Mouse (Mus musculus): ENCODE measurements around the gene Commd7. TPM values are rescaled to one million over a fixed set of nuclear protein-coding genes. Genes with fewer than 3 reads are reported as not detected.

Gene Commd7
- total RNA-seq, 1 experiment: 12.7 TPM

DNA sequence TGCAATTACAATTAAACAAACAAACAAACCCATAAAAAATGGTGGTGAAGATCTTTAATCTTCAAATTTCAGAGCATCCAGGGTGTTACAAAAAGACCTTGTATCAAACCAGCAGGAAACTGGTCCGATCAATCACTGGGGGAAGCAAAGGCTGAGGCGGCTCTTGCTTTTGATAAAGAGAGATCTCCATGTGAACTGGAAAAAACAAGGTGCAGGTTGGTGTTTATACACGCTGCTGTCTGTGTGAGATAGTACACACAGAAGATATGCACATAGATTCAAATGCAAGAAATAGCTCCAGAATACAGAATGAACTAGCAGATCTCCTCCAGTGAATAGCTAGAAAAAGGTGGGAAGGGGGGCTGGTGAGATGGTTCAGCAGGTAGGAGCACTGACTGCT, 15.7 kb downstream of the Commd7 start:
- H3K4me1 ChIP-seq (ENCODE audit: control insufficient read depth in 2 of 2, insufficient read depth in 2 of 2, low read length in 2 of 2, poor library complexity in 1 of 2): peaks cover under 1 to 20% of the 10 kb centered on the region in 2 experiments; a peak in 3 of 4 replicates
- no peaks in the 10 kb centered on the region for H3K9me3 ChIP-seq (ENCODE audit: control insufficient read depth, insufficient read depth, low read depth, low read length)
- H3K9ac ChIP-seq (ENCODE audit: insufficient read depth, low read depth, low read length, poor library complexity, severe bottlenecking): no peak overlapping the region
- no peak overlapping the region for H3K4me3 ChIP-seq (ENCODE audit: insufficient read depth in 1 of 2, low read depth in 1 of 2, low read length in 2 of 2, poor library complexity in 1 of 2, severe bottlenecking in 1 of 2)
- H3K36me3 ChIP-seq (ENCODE audit: control insufficient read depth, insufficient read depth, low read length, poor library complexity, severe bottlenecking): peaks cover 5% of the 10 kb centered on the region
- in situ Hi-C loops (cut with MboI; ENCODE audit: low sequenced_read_pairs in 2 of 2, unreplicated experiment in 2 of 2): no loop called here
- no peak for DNase-seq (ENCODE audit: low read depth, low spot score)
- TF ChIP-seq ZC3H11A (IDR thresholded peaks at IDR 0.05; ENCODE audit: borderline replicate concordance, low read depth, low read length) (no peak), ZNF384 (IDR thresholded peaks at IDR 0.05; ENCODE audit: low read depth, low read length) (no peak), MAFK (IDR thresholded peaks at IDR 0.05; ENCODE audit: insufficient read depth, low read depth, low read length) (no peak), HCFC1 (IDR thresholded peaks at IDR 0.05; ENCODE audit: borderline replicate concordance, insufficient read depth, low read length) (no peak), CHD2 (IDR thresholded peaks at IDR 0.05; ENCODE audit: low read depth, low read length) (no peak)
- H3K27ac ChIP-seq (ENCODE audit: insufficient read depth, low read depth, low read length, poor library complexity, severe bottlenecking): no peak overlapping the region

DNA sequence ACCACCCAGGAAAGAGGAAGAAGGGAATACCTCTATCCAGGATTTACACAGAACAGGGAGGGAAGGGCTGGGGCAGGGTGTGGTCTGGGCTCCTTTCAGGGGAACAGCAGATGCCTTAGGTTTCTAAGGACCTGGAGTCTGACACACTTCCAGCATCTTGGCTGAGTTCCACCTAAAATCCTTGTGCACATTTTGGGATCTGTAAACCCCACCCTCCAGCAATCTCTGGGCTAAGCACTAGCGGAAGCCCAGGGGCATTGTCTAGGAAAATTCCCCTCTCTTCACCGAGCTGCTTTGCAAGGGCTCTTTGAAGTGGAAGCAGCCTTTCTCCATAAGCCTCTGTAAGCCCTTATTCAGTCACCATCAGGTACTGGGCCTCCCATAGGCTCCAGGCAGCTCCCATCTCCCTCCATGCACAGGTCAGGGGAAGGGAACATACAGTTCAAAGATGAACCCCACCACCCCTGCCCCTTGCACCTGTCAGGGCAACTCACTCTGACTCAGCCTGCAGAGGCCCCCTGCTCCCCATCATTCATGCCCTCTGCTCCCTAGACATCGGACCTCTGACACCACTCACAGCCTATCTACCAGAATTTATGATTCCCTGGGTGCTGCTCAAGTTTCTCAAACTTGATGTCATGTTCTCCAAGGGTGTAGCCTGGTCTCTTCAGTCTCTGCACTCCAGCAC, 19.8 kb downstream of the Commd7 start:
- peak; percentile 74 for DNase-seq (ENCODE audit: low read depth, low spot score)
- no peak overlapping the region for H3K4me3 ChIP-seq (ENCODE audit: insufficient read depth in 1 of 2, low read depth in 1 of 2, low read length in 2 of 2, poor library complexity in 1 of 2, severe bottlenecking in 1 of 2)
- no peaks in the 10 kb centered on the region for H3K9me3 ChIP-seq (ENCODE audit: control insufficient read depth, insufficient read depth, low read depth, low read length)
- in situ Hi-C loops (cut with MboI; ENCODE audit: low sequenced_read_pairs in 2 of 2, unreplicated experiment in 2 of 2): no loop called here
- H3K9ac ChIP-seq (ENCODE audit: insufficient read depth, low read depth, low read length, poor library complexity, severe bottlenecking): no peak overlapping the region; the same call in 1 of the 2 replicates
- H3K36me3 ChIP-seq (ENCODE audit: control insufficient read depth, insufficient read depth, low read length, poor library complexity, severe bottlenecking): no peaks in the 10 kb centered on the region
- peaks cover 0 to 20% of the 10 kb centered on the region in 2 experiments; a peak in 2 of 4 replicates for H3K4me1 ChIP-seq (ENCODE audit: control insufficient read depth in 2 of 2, insufficient read depth in 2 of 2, low read length in 2 of 2, poor library complexity in 1 of 2)
- TF ChIP-seq ZC3H11A (IDR thresholded peaks at IDR 0.05; ENCODE audit: borderline replicate concordance, low read depth, low read length): no peak
- no peak for TF ChIP-seq CHD2 (IDR thresholded peaks at IDR 0.05; ENCODE audit: low read depth, low read length)
- TF ChIP-seq HCFC1 (IDR thresholded peaks at IDR 0.05; ENCODE audit: borderline replicate concordance, insufficient read depth, low read length): no peak
- no peak for TF ChIP-seq MAFK (IDR thresholded peaks at IDR 0.05; ENCODE audit: insufficient read depth, low read depth, low read length)
- no peak for TF ChIP-seq ZNF384 (IDR thresholded peaks at IDR 0.05; ENCODE audit: low read depth, low read length)
- H3K27ac ChIP-seq (ENCODE audit: insufficient read depth, low read depth, low read length, poor library complexity, severe bottlenecking): peak overlapping the region; percentile 72; the same call in 1 of the 2 replicates

DNA sequence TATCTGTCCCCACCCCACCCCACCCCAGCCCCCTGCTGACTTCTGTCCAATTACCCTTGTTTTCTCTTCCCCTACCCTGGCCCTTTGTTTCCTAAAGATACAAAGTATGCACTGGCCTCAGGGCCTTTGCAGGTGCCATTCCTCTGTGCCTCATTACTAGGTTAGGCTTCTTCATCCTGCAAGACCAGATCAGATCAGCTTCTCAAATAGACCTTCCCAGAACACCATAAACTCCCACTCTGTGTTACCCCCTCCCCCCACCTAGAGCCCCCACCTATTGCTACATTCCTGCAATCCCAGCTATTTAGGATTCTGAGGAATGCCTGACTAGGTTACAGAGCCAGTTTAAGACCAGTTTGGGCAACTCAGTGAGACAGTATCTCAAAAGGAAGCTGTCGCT, 20.8 kb downstream of the Commd7 start:
- Histone ChIP-seq H3K4me3 (ENCODE audit: insufficient read depth in 1 of 2, low read depth in 1 of 2, low read length in 2 of 2, poor library complexity in 1 of 2, severe bottlenecking in 1 of 2) (no peak overlapping the region), H3K9me3 (ENCODE audit: control insufficient read depth, insufficient read depth, low read depth, low read length) (no peaks in the 10 kb centered on the region), H3K4me1 (ENCODE audit: control insufficient read depth in 2 of 2, insufficient read depth in 2 of 2, low read length in 2 of 2, poor library complexity in 1 of 2) (peaks cover 0 to 24% of the 10 kb centered on the region in 2 experiments; a peak in 2 of 4 replicates), H3K27ac (ENCODE audit: insufficient read depth, low read depth, low read length, poor library complexity, severe bottlenecking) (peak overlapping the region; percentile 57; the same call in 1 of the 2 replicates), H3K36me3 (ENCODE audit: control insufficient read depth, insufficient read depth, low read length, poor library complexity, severe bottlenecking) (no peaks in the 10 kb centered on the region), H3K9ac (ENCODE audit: insufficient read depth, low read depth, low read length, poor library complexity, severe bottlenecking) (no peak overlapping the region)
- TF ChIP-seq HCFC1 (IDR thresholded peaks at IDR 0.05; ENCODE audit: borderline replicate concordance, insufficient read depth, low read length) (no peak), ZNF384 (IDR thresholded peaks at IDR 0.05; ENCODE audit: low read depth, low read length) (no peak), MAFK (IDR thresholded peaks at IDR 0.05; ENCODE audit: insufficient read depth, low read depth, low read length) (no peak), ZC3H11A (IDR thresholded peaks at IDR 0.05; ENCODE audit: borderline replicate concordance, low read depth, low read length) (no peak), CHD2 (IDR thresholded peaks at IDR 0.05; ENCODE audit: low read depth, low read length) (0 out of 2 replicates have a peak, but pooled peaks have one; percentile 26)
- peak; percentile 62 for DNase-seq (ENCODE audit: low read depth, low spot score)
- in situ Hi-C loops (cut with MboI; ENCODE audit: low sequenced_read_pairs in 2 of 2, unreplicated experiment in 2 of 2): no loop called here

DNA sequence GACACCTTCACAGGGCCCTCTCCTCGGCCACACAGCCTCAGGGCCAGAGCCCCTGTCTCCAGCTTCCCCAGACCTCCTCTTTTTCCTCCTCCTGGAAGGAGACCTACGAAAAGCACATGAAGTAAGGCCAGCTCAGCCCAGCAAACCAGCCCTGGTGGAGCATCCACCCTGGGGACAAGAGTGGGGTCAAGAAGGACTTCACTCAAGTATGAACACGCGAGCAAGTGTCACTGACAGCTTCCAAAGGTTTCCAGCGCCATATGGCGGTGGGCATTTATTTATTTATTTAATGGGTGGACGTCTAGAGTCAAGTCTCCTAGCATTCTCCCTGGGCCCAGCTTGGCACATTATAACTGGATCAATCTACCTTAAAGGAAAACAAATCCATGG, 21.3 kb downstream of the Commd7 start:
- Histone ChIP-seq H3K9me3 (ENCODE audit: control insufficient read depth, insufficient read depth, low read depth, low read length) (no peaks in the 10 kb centered on the region), H3K9ac (ENCODE audit: insufficient read depth, low read depth, low read length, poor library complexity, severe bottlenecking) (peak overlapping the region; percentile 59; the same call in 1 of the 2 replicates), H3K36me3 (ENCODE audit: control insufficient read depth, insufficient read depth, low read length, poor library complexity, severe bottlenecking) (no peaks in the 10 kb centered on the region), H3K27ac (ENCODE audit: insufficient read depth, low read depth, low read length, poor library complexity, severe bottlenecking) (peak overlapping the region; percentile 79; the same call in 1 of the 2 replicates), H3K4me3 (ENCODE audit: insufficient read depth in 1 of 2, low read depth in 1 of 2, low read length in 2 of 2, poor library complexity in 1 of 2, severe bottlenecking in 1 of 2) (0 out of 4 replicates have a peak overlapping the region, but pooled peaks of 1 of the 2 experiments have one; percentile 24), H3K4me1 (ENCODE audit: control insufficient read depth in 2 of 2, insufficient read depth in 2 of 2, low read length in 2 of 2, poor library complexity in 1 of 2) (peaks cover 0 to 24% of the 10 kb centered on the region in 2 experiments; a peak in 2 of 4 replicates)
- in situ Hi-C loops (cut with MboI; ENCODE audit: low sequenced_read_pairs in 2 of 2, unreplicated experiment in 2 of 2): no loop called here
- DNase-seq (ENCODE audit: low read depth, low spot score): no peak
- TF ChIP-seq MAFK (IDR thresholded peaks at IDR 0.05; ENCODE audit: insufficient read depth, low read depth, low read length) (no peak), ZC3H11A (IDR thresholded peaks at IDR 0.05; ENCODE audit: borderline replicate concordance, low read depth, low read length) (no peak), ZNF384 (IDR thresholded peaks at IDR 0.05; ENCODE audit: low read depth, low read length) (no peak), HCFC1 (IDR thresholded peaks at IDR 0.05; ENCODE audit: borderline replicate concordance, insufficient read depth, low read length) (no peak), CHD2 (IDR thresholded peaks at IDR 0.05; ENCODE audit: low read depth, low read length) (no peak)
